Mouse (Mus musculus) heart, adult 2 months (tissue): ENCODE results near the gene Iqsec3. TPM values are rescaled to one million over a fixed set of nuclear protein-coding genes. Genes with fewer than 3 reads are reported as not detected.
"Not testable (repeated sequence)": the region's sequence is repeated elsewhere in the genome, so short reads cannot be mapped to it uniquely, and the experiment has no call there.

Source experiments
- DNase-seq, 2 experiments: peaks; one replicate each; pipeline ENCODE4 v3.0.0; 2021
- H3K27ac ChIP-seq: fragments of 200-600 bp; 2 replicates; pipeline ENCODE4 v1.8.1; 2022
- H3K27me3 ChIP-seq: fragments of 200-500 bp; 2 replicates; pipeline ENCODE4 v1.6.1; 2012; ENCODE audit warnings: mild to moderate bottlenecking, low read length, inconsistent platforms, mixed read lengths; ENCODE audit not compliant: control insufficient read depth, insufficient read depth
- H3K36me3 ChIP-seq: fragments of 200-500 bp; 2 replicates; pipeline ENCODE4 v1.6.1; 2012; ENCODE audit warnings: low read length, inconsistent platforms; ENCODE audit not compliant: control insufficient read depth, insufficient read depth
- H3K4me1 ChIP-seq: fragments of 200-500 bp; 2 replicates; pipeline ENCODE4 v1.6.1; 2011; ENCODE audit warnings: low read length; ENCODE audit not compliant: control insufficient read depth, insufficient read depth
- H3K4me3 ChIP-seq: fragments of 200-600 bp; 2 replicates; pipeline ENCODE4 v1.8.1; 2022
- H3K79me2 ChIP-seq: fragments of 200-500 bp; replicated peaks from 2 replicates; pipeline ENCODE4 v1.6.1; 2012; ENCODE audit warnings: mild to moderate bottlenecking, inconsistent platforms, low read length, moderate library complexity, mixed read lengths; ENCODE audit not compliant: control insufficient read depth, insufficient read depth
- H3K9ac ChIP-seq: fragments of 200-500 bp; 2 replicates; pipeline ENCODE4 v1.6.1; 2012; ENCODE audit warnings: low read depth, mild to moderate bottlenecking, control low read depth, inconsistent platforms, low read length, mixed read lengths
- CTCF ChIP-seq: fragments of 200-600 bp; IDR thresholded peaks from 2 replicates; pipeline ENCODE4 v1.8.1; 2022; ENCODE audit warnings: antibody characterized with exemption, mild to moderate bottlenecking, moderate library complexity
- EP300 ChIP-seq: fragments of 200-500 bp; IDR thresholded peaks from 2 replicates; pipeline ENCODE4 v1.6.1; 2011; ENCODE audit warnings: low read depth, low read length, control low read depth; ENCODE audit not compliant: insufficient read depth
- POLR2A ChIP-seq: fragments of 200-500 bp; IDR thresholded peaks from 2 replicates; pipeline ENCODE4 v1.6.1; 2011; ENCODE audit warnings: mild to moderate bottlenecking, low read depth, low read length, control low read depth; ENCODE audit not compliant: insufficient read depth
- WGBS: fragments of 180-500 bp; shearing (Covaris S2); methylation state at CpG from one replicate; pipeline ENCODE4 v1.1.7; 2018; 5-methylcytosine and 5-hydroxymethylcytosine counted together
- intact Hi-C: fragments of 180-260 bp; cut with DNase I; formaldehyde crosslinking; loops from one replicate; pipeline ENCODE4 v1.15.1; 2025
- polyA plus RNA-seq: library from polyadenylated mRNA; depleted of rRNA; stranded (reverse); fragments of >200 nt; gene quantifications from 2 replicates; pipeline ENCODE4 v1.2.3, GENCODE M21; 2012
- total RNA-seq, 2 experiments: library from RNA; stranded (reverse); gene quantifications; 2 replicates each; pipeline ENCODE4 v1.2.3; 2021

Gene Iqsec3
- total and polyA plus RNA-seq, 3 experiments: 0.47 to 0.50 (median 0.48) TPM

DNA sequence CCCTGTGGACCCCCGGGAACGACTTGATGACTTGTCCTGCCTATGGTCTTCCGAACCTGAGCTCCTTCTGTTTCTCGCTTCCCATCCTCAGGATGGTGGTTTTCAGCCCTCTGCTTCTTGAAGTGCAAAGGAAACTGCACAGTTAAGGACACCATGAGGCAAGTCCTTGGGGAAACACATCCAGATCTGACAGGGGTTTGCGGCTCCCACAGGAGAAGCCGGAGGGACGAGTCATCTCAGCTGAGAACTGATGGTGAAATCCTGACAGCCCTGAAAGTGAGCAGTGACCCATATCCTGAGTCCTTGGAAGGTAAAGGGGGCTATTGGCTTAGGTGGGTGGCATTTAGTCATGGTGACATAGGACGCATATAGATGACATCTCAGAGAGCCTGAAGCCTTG is 92.9 kb downstream of the Iqsec3 start:
- 66% methylated on average over 8 of the region's 8 CpGs for WGBS
- intact Hi-C loops: no loop called here
- DNase-seq: peak in 1 of 2 experiments; percentile 14
- no peaks in the 10 kb centered on the region for H3K27me3 ChIP-seq
- peak overlapping the region; percentile 58 for H3K27ac ChIP-seq
- H3K9ac ChIP-seq: peak overlapping the region; percentile 8; the same call in 1 of the 2 replicates
- no peaks in the 10 kb centered on the region for H3K4me1 ChIP-seq
- H3K4me3 ChIP-seq: no peak overlapping the region; the same call in 1 of the 2 replicates
- no peak for TF ChIP-seq CTCF
- TF ChIP-seq POLR2A: no peak
- no peak for TF ChIP-seq EP300
- no peaks in the 10 kb centered on the region for H3K36me3 ChIP-seq
- no peaks in the 10 kb centered on the region for H3K79me2 ChIP-seq

DNA sequence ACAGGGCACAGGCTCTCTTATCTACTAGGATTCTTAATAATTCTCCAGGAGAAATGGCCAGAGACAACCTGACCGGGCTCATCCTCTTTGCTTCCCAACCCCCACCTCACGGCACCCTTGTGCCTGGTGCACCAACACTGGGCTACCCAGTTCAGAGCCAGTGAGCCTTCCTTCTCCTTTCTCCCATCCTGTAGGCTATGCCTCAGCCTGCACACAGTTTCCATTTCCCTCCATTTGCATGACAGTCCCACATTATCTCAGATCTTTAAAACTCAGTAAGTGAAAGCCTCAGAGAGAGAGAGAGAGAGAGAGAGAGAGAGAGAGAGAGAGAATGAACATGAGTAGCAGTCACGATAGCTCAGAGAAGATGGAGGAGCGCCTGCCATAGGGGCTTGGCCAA is 95.2 kb downstream of the Iqsec3 start:
- Histone ChIP-seq H3K27me3 (no peaks in the 10 kb centered on the region), H3K36me3 (no peaks in the 10 kb centered on the region), H3K27ac (no peak overlapping the region), H3K4me1 (no peaks in the 10 kb centered on the region), H3K4me3 (no peak overlapping the region), H3K79me2 (no peaks in the 10 kb centered on the region), H3K9ac (no peak overlapping the region)
- intact Hi-C loops: no loop called here
- 52% methylated on average over 4 of the region's 4 CpGs for WGBS
- TF ChIP-seq EP300: no peak
- TF ChIP-seq POLR2A: no peak
- TF ChIP-seq CTCF: no peak
- no peak for DNase-seq

DNA sequence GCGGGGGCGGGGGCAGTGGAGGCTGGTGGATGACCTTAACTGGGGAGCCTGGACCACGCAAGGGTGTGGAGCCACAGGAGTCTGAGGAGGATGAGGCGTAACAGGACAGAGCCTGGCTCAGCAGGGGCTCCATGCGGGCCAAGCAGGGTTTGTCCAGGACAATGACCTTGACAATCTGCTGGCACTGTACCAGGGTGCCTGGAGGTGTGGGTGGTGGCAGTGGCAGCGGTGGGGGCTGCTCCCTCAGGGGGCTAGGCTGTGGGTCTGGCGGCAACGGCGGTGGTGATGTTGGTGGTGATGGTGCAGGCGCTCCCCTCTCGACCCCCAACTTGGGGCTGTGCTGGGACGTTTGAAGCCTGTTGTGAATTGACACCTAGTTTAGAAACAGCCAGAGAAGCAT is 97.3 kb downstream of the Iqsec3 start:
- H3K27ac ChIP-seq: no peak overlapping the region
- no peaks in the 10 kb centered on the region for H3K36me3 ChIP-seq
- no peak overlapping the region for H3K4me3 ChIP-seq
- intact Hi-C loops: no loop called here
- H3K27me3 ChIP-seq: no peaks in the 10 kb centered on the region
- no peaks in the 10 kb centered on the region for H3K79me2 ChIP-seq
- no peak overlapping the region for H3K9ac ChIP-seq
- DNase-seq: no peak
- WGBS: 52% methylated on average over 11 of the region's 12 CpGs
- TF ChIP-seq CTCF: no peak
- no peak for TF ChIP-seq POLR2A
- no peak for TF ChIP-seq EP300
- H3K4me1 ChIP-seq: no peaks in the 10 kb centered on the region

DNA sequence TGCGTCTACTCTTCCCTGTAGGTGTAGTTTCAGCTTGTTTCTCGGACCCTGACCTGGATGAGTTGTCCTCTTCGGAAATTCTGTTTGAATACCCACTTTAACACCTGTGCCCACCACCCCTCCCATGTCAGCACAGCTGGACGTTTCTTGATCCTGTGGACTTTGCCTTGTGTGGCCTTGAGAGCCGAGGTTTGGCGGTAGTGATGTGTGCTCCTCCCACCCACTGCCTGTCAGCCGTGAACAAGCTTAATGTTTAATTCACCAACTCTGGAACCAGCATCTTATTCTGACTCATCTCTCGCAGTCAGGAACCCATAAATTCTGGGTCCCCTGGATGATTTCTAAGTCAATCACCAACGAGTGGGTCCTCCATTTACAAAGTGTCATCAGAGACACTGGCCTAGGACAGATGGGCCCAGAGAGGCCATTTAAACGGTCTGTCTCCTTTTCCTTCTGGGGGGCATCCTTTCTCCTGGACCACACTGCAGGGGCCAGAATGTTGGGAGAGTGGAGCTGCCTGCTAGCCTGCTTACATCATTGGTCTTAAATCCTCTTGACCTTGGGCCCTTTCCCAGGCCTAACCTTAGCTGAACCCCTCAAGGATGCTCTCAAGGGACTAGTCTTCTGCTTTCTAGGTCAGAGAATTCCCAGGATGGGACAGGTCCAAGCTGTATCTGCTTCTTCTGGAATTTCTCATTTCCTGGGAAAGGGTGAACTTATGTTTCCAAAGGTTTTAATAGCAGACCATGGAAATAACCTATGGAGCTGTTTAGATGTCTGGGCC is 102.1 kb downstream of the Iqsec3 start:
- Histone ChIP-seq H3K79me2 (no peaks in the 10 kb centered on the region), H3K27ac (peak overlapping the region; percentile 48), H3K4me3 (no peak overlapping the region), H3K27me3 (no peaks in the 10 kb centered on the region), H3K9ac (no peak overlapping the region), H3K36me3 (no peaks in the 10 kb centered on the region), H3K4me1 (no peaks in the 10 kb centered on the region)
- TF ChIP-seq EP300: 0 out of 2 replicates have a peak, but pooled peaks have one; percentile 16
- TF ChIP-seq CTCF: no peak
- intact Hi-C loops: no loop called here
- peak in 1 of 2 experiments; percentile 45 for DNase-seq
- 79% methylated on average over 10 of the region's 10 CpGs for WGBS

GRCm38 (mm10) chr6:121367099-121367498 is 106.4 kb downstream of the Iqsec3 start:
- intact Hi-C loops: loop anchor here (2.0 to 5.0 kb wide), 2 partner anchors 28 to 95 kb away; no protein-coding TSS in a partner anchor

GRCm38 (mm10) chr6:121366537-121366936 is 106.9 kb downstream of the Iqsec3 start:
- not testable (repeated sequence) for H3K4me3 ChIP-seq, H3K79me2 ChIP-seq, H3K4me1 ChIP-seq, H3K9ac ChIP-seq, H3K36me3 ChIP-seq, H3K27ac ChIP-seq, DNase-seq, H3K27me3 ChIP-seq
- intact Hi-C loops: loop anchor here (2.0 to 5.0 kb wide), 2 partner anchors 28 to 94 kb away; no protein-coding TSS in a partner anchor
- 11% methylated on average over 2 of the region's 2 CpGs for WGBS
- peak; percentile 56 for TF ChIP-seq CTCF

More at GRCm38 (mm10) chr6:121367099-121367498, 106.4 kb downstream of the Iqsec3 start:
- Histone ChIP-seq H3K79me2 (no peaks in the 10 kb centered on the region), H3K27me3 (peaks cover 2% of the 10 kb centered on the region; the same call in 1 of the 2 replicates), H3K4me1 (no peaks in the 10 kb centered on the region), H3K9ac (no peak overlapping the region), H3K4me3 (no peak overlapping the region), H3K27ac (no peak overlapping the region), H3K36me3 (no peaks in the 10 kb centered on the region)
- WGBS: 53% methylated on average over 3 of the region's 3 CpGs
- TF ChIP-seq CTCF (no peak), POLR2A (no peak), EP300 (no peak)
- DNase-seq: no peak
